Mouse (Mus musculus): Measurements from ENCODE around the gene Nckap5. TPM values are rescaled to one million over a fixed set of nuclear protein-coding genes. Genes with fewer than 3 reads are reported as not detected.

Nckap5 gene
- total and polyA plus RNA-seq, 3 experiments: not detected

- in situ Hi-C loops (cut with MboI; ENCODE audit: low pct_ligation_motif_present, low pct_unique_long_range_greater_than_20kb, low sequenced_read_pairs) (no loop called here), dilution Hi-C loops (cut with MboI; ENCODE audit: extremely low pct_ligation_motif_present, extremely low pct_unique_long_range_greater_than_20kb, low sequenced_read_pairs) (no loop called here)
- H3K4me3 ChIP-seq (replicated peaks in 1 of 3; ENCODE audit: low read depth in 2 of 3, low read length in 2 of 3, poor library complexity in 1 of 3): no peak overlapping the region
- no peak overlapping the region for H3K4me2 ChIP-seq (ENCODE audit: insufficient read depth, low read depth, poor library complexity, severe bottlenecking)
- H3K27me3 ChIP-seq (replicated peaks): no peaks in the 10 kb centered on the region
- no peak overlapping the region for H3K27ac ChIP-seq (ENCODE audit: insufficient read depth, low read depth)
- TF ChIP-seq MAZ (IDR thresholded peaks at IDR 0.05; ENCODE audit: low read depth, low read length): no peak
- peaks cover 64% of the 10 kb centered on the region for H3K9me3 ChIP-seq (replicated peaks; ENCODE audit: low read length)
- no peaks in the 10 kb centered on the region for H3K4me1 ChIP-seq (ENCODE audit: control insufficient read depth in 1 of 2, insufficient read depth in 2 of 2)
- no peak overlapping the region for H3K9ac ChIP-seq (ENCODE audit: insufficient read depth, low read depth)
- H3K79me2 ChIP-seq (replicated peaks; ENCODE audit: control insufficient read depth, extremely low read depth, insufficient read depth, poor library complexity, severe bottlenecking): no peaks in the 10 kb centered on the region
- no peak for DNase-seq (ENCODE audit: extremely low read depth)
- no peaks in the 10 kb centered on the region for H3K36me3 ChIP-seq (replicated peaks in 1 of 2; ENCODE audit: control insufficient read depth in 1 of 2, insufficient read depth in 1 of 2, low read length in 1 of 2)
Measured at GRCm38 (mm10) chr1:126209743-126210142, 620.9 kb downstream of the Nckap5 start.

- no peak for DNase-seq (ENCODE audit: extremely low read depth)
- in situ Hi-C loops (cut with MboI; ENCODE audit: low pct_ligation_motif_present, low pct_unique_long_range_greater_than_20kb, low sequenced_read_pairs) (no loop called here), dilution Hi-C loops (cut with MboI; ENCODE audit: extremely low pct_ligation_motif_present, extremely low pct_unique_long_range_greater_than_20kb, low sequenced_read_pairs) (no loop called here)
- Histone ChIP-seq H3K4me2 (ENCODE audit: insufficient read depth, low read depth, poor library complexity, severe bottlenecking) (no peak overlapping the region), H3K4me1 (ENCODE audit: control insufficient read depth in 1 of 2, insufficient read depth in 2 of 2) (no peaks in the 10 kb centered on the region), H3K9me3 (replicated peaks; ENCODE audit: low read length) (peaks cover 60% of the 10 kb centered on the region), H3K9ac (ENCODE audit: insufficient read depth, low read depth) (no peak overlapping the region), H3K36me3 (replicated peaks in 1 of 2; ENCODE audit: control insufficient read depth in 1 of 2, insufficient read depth in 1 of 2, low read length in 1 of 2) (no peaks in the 10 kb centered on the region), H3K4me3 (replicated peaks in 1 of 3; ENCODE audit: low read depth in 2 of 3, low read length in 2 of 3, poor library complexity in 1 of 3) (no peak overlapping the region), H3K27ac (ENCODE audit: insufficient read depth, low read depth) (no peak overlapping the region), H3K27me3 (replicated peaks) (no peaks in the 10 kb centered on the region), H3K79me2 (replicated peaks; ENCODE audit: control insufficient read depth, extremely low read depth, insufficient read depth, poor library complexity, severe bottlenecking) (no peaks in the 10 kb centered on the region)
- TF ChIP-seq ZNF384 (IDR thresholded peaks at IDR 0.05; ENCODE audit: low read depth, low read length) (no peak), SIN3A (IDR thresholded peaks at IDR 0.05; ENCODE audit: low read length) (no peak), MEF2A (IDR thresholded peaks at IDR 0.05; ENCODE audit: borderline replicate concordance, low read depth, low read length) (no peak), RAD21 (IDR thresholded peaks at IDR 0.05; ENCODE audit: low read depth, low read length) (no peak), MXI1 (IDR thresholded peaks at IDR 0.05; ENCODE audit: low read depth, low read length) (no peak), USF1 (IDR thresholded peaks at IDR 0.05; ENCODE audit: low read depth, low read length) (no peak), CTCF (conservative IDR thresholded peaks at IDR 0.05 in 1 of 2, IDR thresholded peaks at IDR 0.05 in 1 of 2; ENCODE audit: low read depth in 2 of 2, low read length in 2 of 2) (no peak), BHLHE40 (IDR thresholded peaks at IDR 0.05; ENCODE audit: low read depth, low read length) (no peak), TBP (conservative IDR thresholded peaks at IDR 0.05; ENCODE audit: low read depth, low read length) (no peak), RCOR1 (conservative IDR thresholded peaks at IDR 0.05; ENCODE audit: low read depth, low read length) (no peak)
Measured at GRCm38 (mm10) chr1:126209131-126209530, 621.5 kb downstream of the Nckap5 start.

- dilution Hi-C loops (cut with MboI; ENCODE audit: extremely low pct_ligation_motif_present, extremely low pct_unique_long_range_greater_than_20kb, low sequenced_read_pairs): no loop called here
- no peaks in the 10 kb centered on the region for H3K27me3 ChIP-seq (replicated peaks)
- H3K9ac ChIP-seq (ENCODE audit: insufficient read depth, low read depth): no peak overlapping the region
- H3K79me2 ChIP-seq (replicated peaks; ENCODE audit: control insufficient read depth, extremely low read depth, insufficient read depth, poor library complexity, severe bottlenecking): no peaks in the 10 kb centered on the region
- H3K4me1 ChIP-seq (ENCODE audit: control insufficient read depth in 1 of 2, insufficient read depth in 2 of 2): no peaks in the 10 kb centered on the region
- H3K4me3 ChIP-seq (replicated peaks in 1 of 3; ENCODE audit: low read depth in 2 of 3, low read length in 2 of 3, poor library complexity in 1 of 3): no peak overlapping the region
- H3K27ac ChIP-seq (ENCODE audit: insufficient read depth, low read depth): no peak overlapping the region
- no peak for TF ChIP-seq ZC3H11A (IDR thresholded peaks at IDR 0.05; ENCODE audit: low read depth, low read length)
- peak; percentile 66 for TF ChIP-seq MAFK (IDR thresholded peaks at IDR 0.05; ENCODE audit: insufficient replicate concordance, low read length)
- TF ChIP-seq ETS1 (conservative IDR thresholded peaks at IDR 0.05; ENCODE audit: low read depth, low read length): no peak
- peaks cover 51% of the 10 kb centered on the region for H3K9me3 ChIP-seq (replicated peaks; ENCODE audit: low read length)
- H3K4me2 ChIP-seq (ENCODE audit: insufficient read depth, low read depth, poor library complexity, severe bottlenecking): no peak overlapping the region
- H3K36me3 ChIP-seq (replicated peaks in 1 of 2; ENCODE audit: control insufficient read depth in 1 of 2, insufficient read depth in 1 of 2, low read length in 1 of 2): no peaks in the 10 kb centered on the region
- DNase-seq (ENCODE audit: extremely low read depth): no peak
- in situ Hi-C loops (cut with MboI; ENCODE audit: low pct_ligation_motif_present, low pct_unique_long_range_greater_than_20kb, low sequenced_read_pairs): no loop called here
Measured at GRCm38 (mm10) chr1:126196937-126197336, 633.7 kb downstream of the Nckap5 start.
